Mouse (Mus musculus) neural tube, embryonic 13.5 days (tissue): ENCODE results near the gene Pcnx. TPM values are rescaled to one million over a fixed set of nuclear protein-coding genes. Genes with fewer than 3 reads are reported as not detected.

ENCODE experiments used
- ATAC-seq: fragments of 200-750 bp; cut with Nextera tagmentation; 2 replicates; pipeline ENCODE4 v1.8.0; 2017; ENCODE audit warnings: low read depth, mild to moderate bottlenecking, moderate TSS enrichment, moderate library complexity
- H3K27ac ChIP-seq: fragments of 300-500 bp; sonication (generic); replicated peaks from 2 replicates; pipeline ENCODE4 v1.5.1; 2015; ENCODE audit warnings: moderate library complexity, mild to moderate bottlenecking, inconsistent platforms
- H3K27me3 ChIP-seq: fragments of 300-500 bp; sonication (generic); 2 replicates; pipeline ENCODE4 v1.6.1; 2015; ENCODE audit warnings: mild to moderate bottlenecking, inconsistent platforms
- H3K36me3 ChIP-seq: fragments of 300-500 bp; sonication (generic); 2 replicates; pipeline ENCODE4 v1.6.1; 2015; ENCODE audit warnings: mild to moderate bottlenecking, inconsistent platforms
- H3K4me1 ChIP-seq: fragments of 300-500 bp; sonication (generic); replicated peaks from 2 replicates; pipeline ENCODE4 v1.6.1; 2015; ENCODE audit warnings: inconsistent platforms
- H3K4me2 ChIP-seq: fragments of 300-500 bp; sonication (generic); 2 replicates; pipeline ENCODE4 v1.6.1; 2015; ENCODE audit warnings: inconsistent platforms, mild to moderate bottlenecking, moderate library complexity
- H3K4me3 ChIP-seq: fragments of 300-500 bp; sonication (generic); 2 replicates; pipeline ENCODE4 v1.5.1; 2015; ENCODE audit warnings: mild to moderate bottlenecking, inconsistent platforms
- H3K9ac ChIP-seq: fragments of 300-500 bp; sonication (generic); 2 replicates; pipeline ENCODE4 v1.6.1; 2015; ENCODE audit warnings: moderate library complexity, mild to moderate bottlenecking, inconsistent platforms
- H3K9me3 ChIP-seq: fragments of 300-500 bp; sonication (generic); 2 replicates; pipeline ENCODE4 v1.6.1; 2016; ENCODE audit warnings: inconsistent platforms
- WGBS: fragments of 180-500 bp; shearing (Covaris S2); methylation state at CpG from one replicate; pipeline ENCODE4 v1.1.7; 2015; 5-methylcytosine and 5-hydroxymethylcytosine counted together
- polyA plus RNA-seq: library from polyadenylated mRNA; unstranded; fragments of >200 nt; fragmentation: Nextera tagmentation; extraction: Ambion mirVana; gene quantifications from 2 replicates; pipeline ENCODE4 v1.2.1, GENCODE M21; 2015

Gene Pcnx
- polyA plus RNA-seq, 1 experiment from 2014 or later: 12.4 TPM

DNA sequence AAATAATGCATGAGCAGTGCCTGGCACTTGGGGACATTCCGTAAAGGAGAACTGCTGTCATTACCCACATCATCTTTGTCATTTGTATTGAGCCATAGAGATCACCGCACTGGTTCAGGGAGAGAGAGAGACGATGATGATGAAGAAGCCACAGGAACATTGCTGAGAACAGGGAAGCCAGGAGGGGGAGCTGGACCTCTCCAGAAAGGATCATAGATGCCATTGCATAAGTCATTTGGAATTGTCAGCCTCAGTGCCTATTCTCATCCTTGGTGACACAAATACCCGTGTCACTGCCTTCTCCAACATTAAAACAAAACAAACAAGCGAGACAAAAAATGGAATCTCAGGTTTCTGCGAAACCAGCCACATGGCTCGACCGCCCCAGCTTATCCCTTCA is 23.7 kb upstream of the Pcnx start:
- Histone ChIP-seq H3K4me2 (no peak overlapping the region), H3K9ac (no peak overlapping the region), H3K27me3 (no peaks in the 10 kb centered on the region), H3K9me3 (no peaks in the 10 kb centered on the region), H3K4me1 (no peaks in the 10 kb centered on the region), H3K27ac (no peak overlapping the region), H3K4me3 (no peak overlapping the region), H3K36me3 (no peaks in the 10 kb centered on the region)
- no peak for ATAC-seq
- 73% methylated on average over 8 of the region's 8 CpGs for WGBS

DNA sequence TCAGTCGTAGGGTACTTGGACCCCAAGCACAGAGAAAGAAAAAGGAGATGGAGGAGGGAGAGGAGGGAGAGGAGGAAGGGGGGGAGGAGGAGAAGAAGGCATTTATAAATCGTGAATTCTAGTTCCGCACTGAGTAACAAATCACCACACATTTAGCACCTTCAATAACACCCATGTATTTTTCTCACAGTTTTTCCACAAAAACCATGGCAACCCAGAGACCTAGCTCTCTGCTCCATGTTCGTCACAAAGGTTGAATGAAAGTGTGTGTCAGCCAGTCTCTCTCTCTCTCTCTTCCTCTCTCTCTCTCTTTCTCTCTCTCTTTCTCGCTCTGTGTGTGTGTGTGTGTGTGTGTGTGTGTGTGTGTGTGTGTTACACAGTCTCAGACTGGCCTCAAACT is 22.4 kb upstream of the Pcnx start:
- WGBS: 50% methylated on average over 5 of the region's 5 CpGs
- Histone ChIP-seq H3K4me1 (0 out of 2 replicates have a peak, but pooled peaks cover under 1% of the 10 kb centered on the region), H3K4me2 (no peak overlapping the region), H3K36me3 (no peaks in the 10 kb centered on the region), H3K27me3 (no peaks in the 10 kb centered on the region), H3K27ac (no peak overlapping the region), H3K4me3 (no peak overlapping the region), H3K9me3 (no peaks in the 10 kb centered on the region), H3K9ac (no peak overlapping the region)
- no peak for ATAC-seq

DNA sequence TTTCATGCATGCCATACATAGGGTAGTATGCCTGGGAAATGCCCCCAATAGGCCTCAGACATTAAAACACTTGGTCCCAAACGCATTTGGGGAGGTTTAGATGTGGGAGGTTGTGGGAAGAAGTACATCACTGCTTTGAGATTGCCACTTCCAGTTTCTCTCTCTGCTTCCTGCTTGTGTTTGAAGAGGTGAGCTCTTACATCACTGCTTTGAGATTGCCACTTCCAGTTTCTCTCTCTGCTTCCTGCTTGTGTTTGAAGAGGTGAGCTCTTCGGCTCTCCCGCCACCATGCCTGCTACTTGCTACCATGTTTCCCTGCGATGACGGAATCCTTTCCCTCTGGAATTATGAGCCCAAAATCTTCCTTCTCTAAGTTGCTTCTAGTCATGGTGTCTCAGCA is 20.2 kb upstream of the Pcnx start:
- H3K27ac ChIP-seq: no peak overlapping the region
- H3K4me3 ChIP-seq: no peak overlapping the region
- 96% methylated on average over 5 of the region's 5 CpGs for WGBS
- no peaks in the 10 kb centered on the region for H3K36me3 ChIP-seq
- H3K9ac ChIP-seq: no peak overlapping the region
- H3K27me3 ChIP-seq: no peaks in the 10 kb centered on the region
- H3K4me1 ChIP-seq: peaks cover 7% of the 10 kb centered on the region
- no peak overlapping the region for H3K4me2 ChIP-seq
- no peaks in the 10 kb centered on the region for H3K9me3 ChIP-seq
- ATAC-seq: no peak

DNA sequence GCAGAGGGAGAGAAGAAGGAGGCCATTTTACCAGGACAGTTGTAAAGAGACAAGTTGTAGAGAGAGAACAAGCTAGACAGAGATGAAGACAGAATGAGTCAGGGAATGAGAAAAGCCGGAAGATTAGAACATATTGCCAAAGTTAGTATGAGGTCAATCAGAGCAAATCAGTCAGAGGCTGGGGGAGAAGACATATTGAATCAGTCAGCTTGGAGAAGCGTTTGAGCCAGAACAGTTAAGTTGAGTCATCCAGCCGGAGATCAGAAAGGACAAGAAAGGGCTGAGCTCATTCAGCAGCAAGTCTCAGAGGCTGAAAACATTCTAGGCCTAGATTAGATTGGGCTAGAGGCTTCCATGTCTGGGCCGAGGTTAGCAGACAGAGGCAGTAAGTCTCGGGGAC is 18.8 kb upstream of the Pcnx start:
- no peak overlapping the region for H3K27ac ChIP-seq
- no peak for ATAC-seq
- WGBS: 85% methylated on average over 5 of the region's 5 CpGs

DNA sequence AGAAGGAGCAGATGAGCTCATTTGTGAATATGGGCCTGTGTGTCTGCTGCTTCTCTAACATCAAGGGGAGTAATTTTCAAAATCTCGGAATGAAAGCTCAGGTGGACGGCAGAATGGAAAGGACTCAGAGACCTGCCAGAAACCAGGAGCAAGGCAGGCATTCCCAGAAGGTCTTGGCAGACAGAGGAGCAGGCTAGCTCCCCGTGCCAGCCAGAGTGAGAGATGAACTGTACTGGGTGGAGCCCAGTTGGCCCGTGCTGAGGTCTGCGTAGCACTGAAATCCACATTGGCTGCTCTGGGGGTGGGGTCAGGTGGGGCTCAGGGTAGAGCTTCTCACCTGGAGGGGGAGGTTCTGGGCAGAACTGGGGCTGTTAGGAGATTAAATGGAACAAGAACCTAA is 16.3 kb upstream of the Pcnx start:
- H3K4me3 ChIP-seq: no peak overlapping the region
- H3K36me3 ChIP-seq: no peaks in the 10 kb centered on the region
- 74% methylated on average over 5 of the region's 5 CpGs for WGBS
- no peak overlapping the region for H3K4me2 ChIP-seq
- no peaks in the 10 kb centered on the region for H3K9me3 ChIP-seq
- H3K9ac ChIP-seq: no peak overlapping the region
- H3K27me3 ChIP-seq: no peaks in the 10 kb centered on the region
- peaks cover 16% of the 10 kb centered on the region for H3K4me1 ChIP-seq
- no peak overlapping the region for H3K27ac ChIP-seq
- no peak for ATAC-seq

More for the DNA sequence above, 18.8 kb upstream of the Pcnx start:
- Histone ChIP-seq H3K4me3 (no peak overlapping the region), H3K9ac (no peak overlapping the region), H3K4me2 (no peak overlapping the region), H3K27me3 (no peaks in the 10 kb centered on the region), H3K9me3 (no peaks in the 10 kb centered on the region), H3K4me1 (peaks cover 16% of the 10 kb centered on the region), H3K36me3 (no peaks in the 10 kb centered on the region)

DNA sequence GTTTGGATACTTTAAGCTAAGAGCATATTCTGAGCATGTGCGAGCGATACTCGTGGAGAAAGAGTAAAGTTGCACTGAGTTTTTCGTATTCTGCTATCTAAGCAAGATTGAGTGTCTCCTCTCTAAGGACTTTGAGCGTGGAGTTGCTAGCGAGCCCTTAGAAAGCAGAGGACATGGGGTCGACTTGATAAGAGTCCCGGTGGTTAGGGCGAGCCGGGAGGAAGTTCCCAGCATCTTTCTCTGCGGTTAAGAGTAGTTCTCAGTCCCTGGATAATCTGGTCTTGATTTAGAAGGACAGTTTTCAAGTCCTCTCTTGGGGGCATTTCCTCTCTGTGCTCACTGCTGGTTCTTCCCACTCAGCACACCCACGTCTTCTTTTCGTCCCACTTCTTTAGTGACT is 15.3 kb upstream of the Pcnx start:
- H3K9ac ChIP-seq: no peak overlapping the region
- no peaks in the 10 kb centered on the region for H3K27me3 ChIP-seq
- ATAC-seq: no peak
- peak overlapping the region; percentile 38 for H3K4me2 ChIP-seq
- H3K27ac ChIP-seq: no peak overlapping the region
- no peaks in the 10 kb centered on the region for H3K9me3 ChIP-seq
- WGBS: 54% methylated on average over 13 of the region's 13 CpGs
- no peak overlapping the region for H3K4me3 ChIP-seq
- H3K4me1 ChIP-seq: peaks cover 16% of the 10 kb centered on the region
- no peaks in the 10 kb centered on the region for H3K36me3 ChIP-seq

DNA sequence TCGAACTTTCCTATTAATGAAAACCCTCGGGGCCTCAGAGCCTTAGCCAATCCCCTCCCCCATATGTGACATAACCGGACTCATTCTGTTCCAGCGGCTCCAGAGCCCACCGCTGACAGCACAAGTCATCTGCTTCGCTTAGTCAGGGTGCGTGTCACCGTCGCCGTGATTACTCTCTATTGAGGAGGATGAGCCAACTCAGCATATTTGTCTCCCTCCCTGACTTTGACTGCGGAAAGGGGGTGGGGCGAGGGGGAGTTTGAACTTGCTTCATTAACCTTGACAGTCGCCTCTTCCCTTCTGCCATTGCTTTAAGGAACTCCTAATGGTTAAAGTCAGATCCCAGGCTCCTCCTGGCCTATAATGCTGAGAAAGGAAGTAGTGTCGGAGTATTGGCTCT is 14.8 kb upstream of the Pcnx start:
- peak; percentile 27; the same call in 1 of the 2 replicates for ATAC-seq
- no peak overlapping the region for H3K4me3 ChIP-seq
- WGBS: 12% methylated on average over 14 of the region's 14 CpGs

DNA sequence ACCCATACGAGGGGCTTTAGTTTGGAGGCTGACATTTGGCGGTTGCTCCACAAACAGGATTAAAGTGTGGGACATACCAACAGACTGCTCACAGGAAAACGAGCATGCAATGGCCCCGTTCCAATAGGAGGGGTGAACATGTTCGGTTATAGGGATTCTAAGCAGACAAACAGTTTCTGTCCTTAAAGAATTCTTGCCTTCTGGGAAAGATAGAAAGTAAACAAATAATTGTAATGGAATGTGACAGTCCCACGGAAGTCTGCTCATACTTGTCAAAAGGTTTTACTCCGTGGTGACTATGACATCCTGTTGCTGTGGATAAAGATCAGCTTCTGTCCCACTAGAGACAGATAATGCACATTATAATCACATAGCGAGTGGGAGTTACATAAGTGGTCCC is 10.2 kb upstream of the Pcnx start:
- H3K36me3 ChIP-seq: no peaks in the 10 kb centered on the region
- peaks cover 10% of the 10 kb centered on the region for H3K4me1 ChIP-seq
- H3K4me2 ChIP-seq: no peak overlapping the region
- no peak overlapping the region for H3K9ac ChIP-seq
- H3K9me3 ChIP-seq: no peaks in the 10 kb centered on the region
- no peak overlapping the region for H3K4me3 ChIP-seq
- no peak overlapping the region for H3K27ac ChIP-seq
- WGBS: 78% methylated on average over 8 of the region's 8 CpGs
- ATAC-seq: no peak
- H3K27me3 ChIP-seq: no peaks in the 10 kb centered on the region

More for the DNA sequence above, 14.8 kb upstream of the Pcnx start:
- H3K27me3 ChIP-seq: no peaks in the 10 kb centered on the region
- H3K9ac ChIP-seq: no peak overlapping the region
- H3K4me2 ChIP-seq: peak overlapping the region; percentile 38
- no peaks in the 10 kb centered on the region for H3K9me3 ChIP-seq
- peaks cover 16% of the 10 kb centered on the region for H3K4me1 ChIP-seq
- H3K27ac ChIP-seq: no peak overlapping the region
- no peaks in the 10 kb centered on the region for H3K36me3 ChIP-seq

DNA sequence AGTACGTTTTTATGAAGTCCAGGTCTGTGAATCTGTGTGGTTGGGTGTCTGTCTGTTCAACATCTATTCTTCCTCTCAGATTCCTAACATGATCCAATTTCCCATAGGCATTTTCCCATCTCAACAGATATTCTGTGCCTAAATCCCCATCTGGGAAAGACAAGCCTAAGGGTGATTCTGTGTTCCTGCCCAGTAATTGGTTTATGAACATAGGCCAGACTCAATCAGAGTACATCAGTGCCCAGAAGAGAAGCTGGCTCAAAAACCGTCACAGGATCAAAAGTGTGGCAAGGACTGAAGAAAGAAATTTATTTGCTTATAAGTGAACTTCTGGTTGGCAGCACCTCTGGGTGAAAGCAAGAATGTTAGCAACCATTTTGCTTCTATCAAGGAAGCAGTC is 7.3 kb upstream of the Pcnx start:
- Histone ChIP-seq H3K36me3 (no peaks in the 10 kb centered on the region), H3K9me3 (no peaks in the 10 kb centered on the region), H3K4me3 (no peak overlapping the region), H3K9ac (no peak overlapping the region), H3K4me2 (no peak overlapping the region), H3K4me1 (no peaks in the 10 kb centered on the region; the same call in 1 of the 2 replicates), H3K27me3 (no peaks in the 10 kb centered on the region), H3K27ac (no peak overlapping the region)
- ATAC-seq: no peak
- 82% methylated on average over 2 of the region's 2 CpGs for WGBS

DNA sequence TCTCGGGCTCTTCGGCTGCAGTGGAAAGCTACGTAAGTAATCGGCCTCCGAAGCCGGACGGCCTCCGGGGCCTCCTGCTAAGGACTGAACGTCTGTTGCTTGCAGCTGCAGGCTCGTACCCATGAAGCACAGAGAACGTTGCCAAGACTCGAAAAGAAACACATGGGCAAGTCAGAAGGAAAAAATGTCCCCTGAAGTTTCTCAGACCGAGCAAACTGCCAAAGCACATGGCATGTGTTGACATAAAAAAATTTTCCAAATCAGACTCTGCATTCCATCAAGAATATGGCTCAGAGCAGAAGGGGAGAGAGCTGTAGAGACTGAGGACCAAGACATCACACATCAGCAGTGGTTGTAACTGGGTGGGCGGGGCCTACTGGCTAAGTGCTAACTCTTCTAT is 6.8 kb upstream of the Pcnx start:
- no peak overlapping the region for H3K4me2 ChIP-seq
- H3K9me3 ChIP-seq: no peaks in the 10 kb centered on the region
- no peaks in the 10 kb centered on the region; the same call in 1 of the 2 replicates for H3K4me1 ChIP-seq
- no peak overlapping the region for H3K27ac ChIP-seq
- no peak for ATAC-seq
- H3K4me3 ChIP-seq: no peak overlapping the region
- H3K27me3 ChIP-seq: no peaks in the 10 kb centered on the region
- no peaks in the 10 kb centered on the region for H3K36me3 ChIP-seq
- no peak overlapping the region for H3K9ac ChIP-seq
- 83% methylated on average over 14 of the region's 14 CpGs for WGBS

DNA sequence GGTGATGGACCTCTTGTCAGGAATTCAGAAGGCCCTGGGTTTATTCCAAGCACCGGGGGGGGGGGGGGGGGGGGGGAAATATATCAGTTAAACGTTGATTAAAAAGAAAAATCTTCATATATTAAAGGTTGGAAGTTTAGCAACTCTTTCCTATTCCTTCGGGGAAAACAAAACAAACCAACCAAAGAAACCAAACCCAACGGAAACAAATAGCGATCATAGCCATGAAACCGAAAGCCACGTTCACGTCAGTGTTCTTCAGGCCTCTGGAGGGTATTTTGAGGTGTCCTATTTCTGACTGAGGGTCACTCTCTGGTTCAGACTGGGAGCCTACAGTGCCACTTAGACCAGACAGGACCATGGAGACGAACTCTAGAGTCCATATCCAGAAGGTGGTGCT is 6.3 kb upstream of the Pcnx start:
- WGBS: 83% methylated on average over 9 of the region's 9 CpGs
- ATAC-seq: no peak
- H3K4me3 ChIP-seq: no peak overlapping the region
- H3K9ac ChIP-seq: no peak overlapping the region
- H3K36me3 ChIP-seq: no peaks in the 10 kb centered on the region
- no peaks in the 10 kb centered on the region for H3K9me3 ChIP-seq
- no peaks in the 10 kb centered on the region for H3K27me3 ChIP-seq
- no peaks in the 10 kb centered on the region; the same call in 1 of the 2 replicates for H3K4me1 ChIP-seq
- no peak overlapping the region for H3K27ac ChIP-seq
- H3K4me2 ChIP-seq: no peak overlapping the region

DNA sequence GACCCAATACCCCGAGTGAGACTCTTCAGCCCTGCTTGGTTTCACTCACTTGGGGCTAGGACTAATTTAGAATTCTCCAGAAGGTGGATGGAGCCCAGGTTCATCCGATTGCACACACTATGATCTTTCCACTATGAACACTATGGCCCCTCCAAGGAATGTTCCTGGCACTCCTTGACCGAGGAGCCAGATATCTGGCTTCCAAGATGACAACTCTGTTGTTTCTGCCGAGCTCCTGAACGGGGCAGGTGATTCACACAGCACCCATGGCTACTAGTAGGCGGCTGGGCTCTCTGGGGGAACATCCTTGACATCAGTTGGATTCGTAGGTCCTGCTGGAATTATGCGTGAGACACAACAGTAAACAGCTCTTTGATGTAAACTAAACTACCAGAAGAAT is 4.8 kb upstream of the Pcnx start:
- Histone ChIP-seq H3K9me3 (no peaks in the 10 kb centered on the region), H3K4me1 (no peaks in the 10 kb centered on the region; the same call in 1 of the 2 replicates), H3K4me2 (no peak overlapping the region), H3K9ac (no peak overlapping the region), H3K27ac (no peak overlapping the region), H3K4me3 (no peak overlapping the region), H3K27me3 (no peaks in the 10 kb centered on the region), H3K36me3 (no peaks in the 10 kb centered on the region)
- 77% methylated on average over 8 of the region's 8 CpGs for WGBS
- no peak for ATAC-seq

DNA sequence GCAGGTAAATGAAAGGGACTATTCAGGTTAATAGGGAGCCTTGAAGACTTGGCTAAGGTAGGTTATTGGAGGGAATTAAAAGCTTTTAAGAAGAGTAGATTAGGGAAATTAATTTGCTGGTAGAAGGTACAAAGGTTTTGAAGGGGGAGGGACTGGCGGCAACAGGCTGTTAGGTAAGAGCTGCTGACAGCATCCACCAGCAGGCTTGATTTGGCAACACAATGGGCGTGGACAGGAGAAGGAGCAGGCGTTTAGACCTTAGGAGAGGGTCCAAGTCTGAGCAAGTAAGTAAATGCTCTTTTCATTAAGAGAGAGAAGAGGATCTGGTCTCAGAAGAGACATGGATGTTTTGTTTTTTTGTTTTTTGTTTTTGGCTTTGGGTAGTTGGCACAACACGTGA is 3.1 kb upstream of the Pcnx start:
- H3K9me3 ChIP-seq: no peaks in the 10 kb centered on the region
- H3K36me3 ChIP-seq: no peaks in the 10 kb centered on the region
- H3K4me3 ChIP-seq: no peak overlapping the region
- ATAC-seq: no peak
- H3K4me2 ChIP-seq: no peak overlapping the region
- H3K9ac ChIP-seq: no peak overlapping the region
- H3K27me3 ChIP-seq: no peaks in the 10 kb centered on the region
- no peak overlapping the region for H3K27ac ChIP-seq
- 53% methylated on average over 4 of the region's 4 CpGs for WGBS
- H3K4me1 ChIP-seq: peaks cover 8% of the 10 kb centered on the region
